Mouse (Mus musculus): ENCODE results near the gene Cldn15. TPM values are rescaled to one million over a fixed set of nuclear protein-coding genes. Genes with fewer than 3 reads are reported as not detected.
A peak's percentile ranks its signal among the peaks of the same experiment; 100 is the strongest.
"Not testable (repeated sequence)": the region's sequence is repeated elsewhere in the genome, so short reads cannot be mapped to it uniquely, and the experiment has no call there.

Cldn15 gene
- total RNA-seq (2015; ENCODE audit: low replicate concordance) = 5.8 and 14.0 TPM in 2 replicates
- total RNA-seq (2017; ENCODE audit: low replicate concordance) = 11.0 and 19.1 TPM in 2 replicates

GRCm38 (mm10) chr5:136966331-136966730 is at the start of gene Cldn15:
TSS of gene Cldn15 (plus strand) at chr5:136966616.
- no peak for ATAC-seq (replicated peaks; ENCODE audit: low FRiP score, poor library complexity, severe bottlenecking)

- ATAC-seq (replicated peaks; ENCODE audit: low FRiP score, poor library complexity, severe bottlenecking) = no peak
These were observed 48.7 kb upstream of the Cldn15 start for GRCm38 (mm10) chr5:136917613-136918242.

GRCm38 (mm10) chr5:136918655-136919472 is 47.6 kb upstream of the Cldn15 start:
- ATAC-seq (replicated peaks; ENCODE audit: low FRiP score, poor library complexity, severe bottlenecking) = peak; percentile 93

- no peak for ATAC-seq (replicated peaks; ENCODE audit: low FRiP score, poor library complexity, severe bottlenecking)
These were observed 46.7 kb upstream of the Cldn15 start for GRCm38 (mm10) chr5:136919546-136920301.

- no peak for ATAC-seq (replicated peaks; ENCODE audit: low FRiP score, poor library complexity, severe bottlenecking)
These were observed 43.6 kb upstream of the Cldn15 start for GRCm38 (mm10) chr5:136922830-136923229.

- no peak for ATAC-seq (replicated peaks; ENCODE audit: low FRiP score, poor library complexity, severe bottlenecking)
These were observed 42.5 kb upstream of the Cldn15 start for GRCm38 (mm10) chr5:136923751-136924478.

GRCm38 (mm10) chr5:136929073-136929472 is 37.3 kb upstream of the Cldn15 start:
- ATAC-seq (replicated peaks; ENCODE audit: low FRiP score, poor library complexity, severe bottlenecking) = peak; percentile 68

GRCm38 (mm10) chr5:136931896-136932295 is 34.5 kb upstream of the Cldn15 start:
- no peak for ATAC-seq (replicated peaks; ENCODE audit: low FRiP score, poor library complexity, severe bottlenecking)

- ATAC-seq (replicated peaks; ENCODE audit: low FRiP score, poor library complexity, severe bottlenecking) = no peak
These were observed 33.5 kb upstream of the Cldn15 start for GRCm38 (mm10) chr5:136932956-136933355.

- no peak for ATAC-seq (replicated peaks; ENCODE audit: low FRiP score, poor library complexity, severe bottlenecking)
These were observed 32.5 kb upstream of the Cldn15 start for GRCm38 (mm10) chr5:136933930-136934329.

- no peak for ATAC-seq (replicated peaks; ENCODE audit: low FRiP score, poor library complexity, severe bottlenecking)
These were observed 30.3 kb upstream of the Cldn15 start for GRCm38 (mm10) chr5:136935905-136936695.

GRCm38 (mm10) chr5:136936750-136937149 is 29.7 kb upstream of the Cldn15 start:
- no peak for ATAC-seq (replicated peaks; ENCODE audit: low FRiP score, poor library complexity, severe bottlenecking)

GRCm38 (mm10) chr5:136937621-136938020 is 28.8 kb upstream of the Cldn15 start:
- no peak for ATAC-seq (replicated peaks; ENCODE audit: low FRiP score, poor library complexity, severe bottlenecking)

GRCm38 (mm10) chr5:136939284-136939683 is 27.1 kb upstream of the Cldn15 start:
- no peak for ATAC-seq (replicated peaks; ENCODE audit: low FRiP score, poor library complexity, severe bottlenecking)

- not testable (repeated sequence) for ATAC-seq (replicated peaks; ENCODE audit: low FRiP score, poor library complexity, severe bottlenecking)
These were observed 26.4 kb upstream of the Cldn15 start for GRCm38 (mm10) chr5:136940029-136940428.

GRCm38 (mm10) chr5:136940845-136941560 is 25.4 kb upstream of the Cldn15 start:
- no peak for ATAC-seq (replicated peaks; ENCODE audit: low FRiP score, poor library complexity, severe bottlenecking)

- ATAC-seq (replicated peaks; ENCODE audit: low FRiP score, poor library complexity, severe bottlenecking) = no peak
These were observed 23.6 kb upstream of the Cldn15 start for GRCm38 (mm10) chr5:136942781-136943180.

- ATAC-seq (replicated peaks; ENCODE audit: low FRiP score, poor library complexity, severe bottlenecking) = no peak
These were observed 23.0 kb upstream of the Cldn15 start for GRCm38 (mm10) chr5:136943382-136943781.

Measured in erythroblast, adult 5-6 weeks (primary cell).